Mouse (Mus musculus) hindlimb bud, embryonic 11.5 days (tissue): ENCODE results near the gene Mypn.
A peak's percentile ranks its signal among the peaks of the same experiment; 100 is the strongest.

Experiments
- DNase-seq: peaks from one replicate; pipeline ENCODE4 v3.0.0-alpha.2; 2012; ENCODE audit warnings: low read depth, low spot score; ENCODE audit errors: extremely low spot score

The Mypn gene

GRCm38 (mm10) chr10:63203728-63204127 lies at the start of gene Mypn:
Gene Mypn (minus strand): TSS chr10:63203952.
- no peak for DNase-seq

DNA sequence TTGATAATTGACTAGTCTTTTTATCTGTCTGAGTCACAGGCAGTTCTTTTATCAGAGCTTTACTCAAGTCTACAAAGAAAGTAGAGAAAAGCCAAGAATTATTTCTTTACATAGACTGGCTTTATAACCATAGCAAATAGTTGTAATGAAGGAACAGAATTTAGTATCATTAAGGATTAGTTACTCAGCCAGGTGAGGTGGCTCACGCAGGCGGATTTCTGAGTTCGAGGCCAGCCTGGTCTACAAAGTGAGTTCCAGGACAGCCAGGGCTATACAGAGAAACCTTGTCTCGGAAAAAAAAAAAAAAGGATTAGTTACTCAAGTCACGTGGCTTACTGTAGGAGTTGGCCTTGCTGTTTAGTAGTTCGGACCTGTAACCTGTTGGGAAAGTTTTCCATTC lies 44.7 kb upstream of the Mypn start:
- DNase-seq, result no peak

- DNase-seq, result no peak
These were observed 43.7 kb upstream of the Mypn start for GRCm38 (mm10) chr10:63247457-63247856.

DNA sequence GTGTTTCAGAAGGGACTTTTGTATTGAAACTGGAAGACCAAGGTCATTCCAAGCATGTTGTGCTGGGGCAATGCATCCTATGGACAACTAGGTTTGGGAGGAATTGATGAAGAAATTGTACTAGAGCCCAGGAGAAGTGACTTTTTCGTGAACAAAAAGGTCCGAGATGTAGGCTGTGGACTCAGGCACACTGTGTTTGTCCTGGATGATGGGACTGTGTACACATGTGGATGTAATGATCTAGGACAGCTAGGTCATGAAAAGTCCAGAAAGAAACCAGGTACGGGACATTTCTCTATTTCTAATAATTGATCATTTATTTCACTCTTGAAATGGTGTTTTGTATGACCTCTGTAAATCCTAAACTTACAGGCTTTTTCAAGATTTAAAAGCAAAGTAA lies 42.1 kb upstream of the Mypn start:
- no peak for DNase-seq

DNA sequence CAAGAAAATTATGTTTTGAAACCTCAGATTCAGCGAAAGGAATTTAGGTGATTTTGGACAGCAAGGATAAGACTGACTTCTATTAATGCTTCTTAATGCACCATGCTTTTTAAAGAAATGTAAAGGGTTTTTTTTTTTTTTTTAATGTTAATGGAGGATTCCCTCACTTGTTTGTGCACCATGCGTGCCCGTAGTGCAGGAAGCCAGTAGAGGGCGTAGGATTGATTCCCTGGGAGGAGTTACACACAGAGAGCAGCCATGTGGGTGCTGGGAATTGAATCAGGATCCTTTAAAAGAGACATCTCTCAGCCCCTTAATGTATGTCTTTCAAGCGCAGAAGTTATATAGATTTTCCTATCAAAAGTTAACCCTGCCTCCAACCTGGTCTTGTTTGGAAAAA lies 41.0 kb upstream of the Mypn start:
- DNase-seq, result peak; percentile 5

- DNase-seq, result peak; percentile 3
These were observed 40.4 kb upstream of the Mypn start for GRCm38 (mm10) chr10:63244055-63244671.

DNA sequence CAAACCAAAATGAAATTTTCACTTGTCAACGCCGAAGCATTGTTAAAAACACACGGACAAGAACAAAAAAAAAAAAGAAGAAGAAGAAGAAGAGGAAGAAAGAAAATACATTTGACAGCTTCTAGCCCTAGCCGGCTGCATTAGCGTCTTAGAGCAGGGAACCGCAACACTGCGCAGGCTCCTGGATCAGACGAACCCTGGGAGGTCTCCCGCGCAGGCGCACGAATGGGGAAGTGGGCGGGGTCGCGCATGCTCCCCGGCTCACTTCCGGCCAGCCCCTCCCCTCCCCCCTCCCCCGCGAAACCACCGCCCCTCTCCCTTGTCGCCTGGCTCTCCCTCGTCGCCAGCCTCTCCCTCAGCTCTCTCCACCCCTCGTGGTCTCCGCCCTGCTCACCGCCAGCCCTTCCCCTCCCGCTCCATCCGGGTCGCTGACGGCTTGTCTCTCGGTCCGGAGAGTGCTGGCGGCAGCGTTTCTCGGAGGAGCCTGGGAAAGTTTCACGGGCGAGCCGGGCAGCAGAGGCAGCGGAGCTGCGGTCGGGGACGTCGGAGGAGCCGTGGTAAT lies 39.8 kb upstream of the Mypn start, which contains the start of gene Herc4:
Gene Herc4, plus strand, starts transcription at position 318 of the 562 bp plus-strand sequence.
- peak; percentile 77 for DNase-seq

DNA sequence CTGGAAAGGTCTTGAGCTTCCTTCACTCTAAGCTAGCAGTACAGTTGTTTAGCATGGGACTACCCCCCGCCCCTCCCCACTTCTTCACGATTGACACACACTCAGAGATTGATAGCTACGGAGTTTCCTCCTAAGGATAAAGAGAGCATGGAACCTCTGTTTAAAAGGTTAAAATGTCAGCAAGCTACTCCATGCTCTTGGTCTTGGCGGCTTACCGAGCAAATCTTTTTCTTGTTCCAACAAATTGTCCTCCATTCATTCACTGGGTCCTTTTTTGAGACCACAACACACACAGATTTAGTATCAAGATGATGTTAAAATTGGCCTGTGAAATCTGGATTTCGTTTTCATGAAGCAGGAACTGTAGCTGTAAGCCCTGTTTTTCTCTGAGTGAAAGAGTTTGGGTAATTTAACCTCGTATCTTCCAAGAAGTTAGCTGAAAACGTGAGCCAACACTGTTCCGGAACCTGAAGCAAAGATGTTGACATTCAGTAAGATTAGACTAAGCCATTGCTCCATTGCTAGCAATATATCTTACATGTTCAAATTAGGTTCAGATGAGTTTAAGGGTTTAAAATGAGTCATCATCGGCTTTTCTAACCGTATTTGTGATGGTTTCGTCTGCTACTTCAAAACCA lies 39.2 kb upstream of the Mypn start:
- DNase-seq, result no peak

- no peak for DNase-seq
These were observed 37.1 kb upstream of the Mypn start for GRCm38 (mm10) chr10:63240868-63241271.

DNA sequence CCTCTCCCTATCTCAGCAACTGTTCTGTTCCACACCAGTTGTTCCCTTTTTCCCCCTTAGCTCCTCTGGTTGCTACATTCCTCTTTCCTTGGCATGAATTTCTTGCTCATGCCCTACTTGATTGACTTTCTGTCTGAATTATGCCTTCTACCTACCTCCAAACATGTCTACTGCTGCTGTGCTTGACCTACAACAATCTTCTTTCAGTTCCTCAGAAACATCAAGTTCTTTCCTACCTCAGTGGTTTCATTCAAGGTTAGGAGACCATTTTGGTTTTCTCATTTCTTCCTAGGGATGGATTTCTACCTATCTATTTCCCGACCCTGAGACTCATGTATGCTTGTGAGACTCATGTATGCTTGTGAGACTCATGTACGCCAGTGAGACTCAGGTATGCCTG lies 36.1 kb upstream of the Mypn start:
- no peak for DNase-seq

- DNase-seq, result no peak
These were observed 34.3 kb upstream of the Mypn start for GRCm38 (mm10) chr10:63238090-63238489.

- no peak for DNase-seq
These were observed 33.5 kb upstream of the Mypn start for GRCm38 (mm10) chr10:63237206-63237605.

DNA sequence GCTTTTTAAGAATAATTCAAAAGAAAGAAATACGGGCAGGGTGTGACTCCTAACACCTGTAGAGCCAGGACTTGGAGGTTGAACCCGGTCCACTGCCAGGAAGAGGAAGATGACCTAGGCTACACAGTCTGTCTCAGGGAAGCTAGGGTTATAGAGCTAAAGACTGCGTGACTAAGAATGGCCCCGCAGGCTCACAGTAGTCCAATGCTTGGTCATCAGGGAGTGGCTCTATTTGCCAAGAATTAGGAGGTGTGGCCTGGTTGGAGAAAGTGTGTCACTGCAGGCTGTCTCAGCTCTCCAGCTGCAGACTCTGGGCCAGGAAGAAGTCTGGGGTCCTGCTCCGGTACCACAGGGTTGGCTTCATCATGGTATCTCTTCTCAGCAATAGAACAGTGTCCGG lies 32.9 kb upstream of the Mypn start:
- DNase-seq, result no peak

GRCm38 (mm10) chr10:63235889-63236288 lies 32.1 kb upstream of the Mypn start:
- DNase-seq, result no peak

- DNase-seq, result no peak
These were observed 30.4 kb upstream of the Mypn start for GRCm38 (mm10) chr10:63234133-63234532.

DNA sequence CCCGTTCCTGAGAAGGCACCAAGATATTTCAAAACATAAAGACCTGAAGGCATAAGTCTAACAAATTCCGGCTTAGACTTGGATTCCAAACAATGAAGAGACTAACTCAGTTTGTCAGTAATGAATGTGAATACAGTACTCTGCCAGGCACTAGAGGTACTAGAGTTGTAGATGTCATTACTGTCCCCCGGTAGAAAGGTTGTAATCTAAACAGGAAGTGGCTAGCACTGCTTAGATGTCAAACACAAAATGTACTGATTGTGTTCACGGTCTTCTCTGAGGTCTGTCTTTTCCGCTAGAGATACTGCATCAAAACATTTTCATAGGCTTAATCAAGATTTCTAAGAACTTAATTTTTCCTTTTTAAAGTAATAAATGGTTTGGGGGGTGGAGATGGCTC lies 27.9 kb upstream of the Mypn start:
- DNase-seq, result no peak

- no peak for DNase-seq
These were observed 27.1 kb upstream of the Mypn start for GRCm38 (mm10) chr10:63230854-63231253.

GRCm38 (mm10) chr10:63230266-63230665 lies 26.5 kb upstream of the Mypn start:
- DNase-seq, result no peak

DNA sequence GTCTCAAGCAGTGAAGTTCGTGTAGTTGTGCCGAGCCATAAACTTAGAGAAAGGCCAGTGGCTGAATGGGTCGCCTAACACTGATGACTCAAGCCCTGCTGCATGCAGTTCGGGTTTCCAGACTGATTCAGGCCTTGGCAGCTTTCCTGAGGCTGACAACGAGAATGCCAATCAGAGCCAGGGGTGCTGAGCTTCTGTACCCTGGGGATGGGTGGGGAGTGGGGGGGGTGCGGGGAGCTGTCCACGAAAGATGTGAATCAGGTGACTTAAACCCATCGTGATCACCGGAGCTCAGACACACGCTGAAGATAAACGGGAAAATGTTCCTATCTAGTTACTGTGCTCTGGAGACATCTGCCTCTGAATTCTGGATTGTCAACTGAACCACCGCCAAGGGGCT lies 20.6 kb upstream of the Mypn start:
- no peak for DNase-seq

DNA sequence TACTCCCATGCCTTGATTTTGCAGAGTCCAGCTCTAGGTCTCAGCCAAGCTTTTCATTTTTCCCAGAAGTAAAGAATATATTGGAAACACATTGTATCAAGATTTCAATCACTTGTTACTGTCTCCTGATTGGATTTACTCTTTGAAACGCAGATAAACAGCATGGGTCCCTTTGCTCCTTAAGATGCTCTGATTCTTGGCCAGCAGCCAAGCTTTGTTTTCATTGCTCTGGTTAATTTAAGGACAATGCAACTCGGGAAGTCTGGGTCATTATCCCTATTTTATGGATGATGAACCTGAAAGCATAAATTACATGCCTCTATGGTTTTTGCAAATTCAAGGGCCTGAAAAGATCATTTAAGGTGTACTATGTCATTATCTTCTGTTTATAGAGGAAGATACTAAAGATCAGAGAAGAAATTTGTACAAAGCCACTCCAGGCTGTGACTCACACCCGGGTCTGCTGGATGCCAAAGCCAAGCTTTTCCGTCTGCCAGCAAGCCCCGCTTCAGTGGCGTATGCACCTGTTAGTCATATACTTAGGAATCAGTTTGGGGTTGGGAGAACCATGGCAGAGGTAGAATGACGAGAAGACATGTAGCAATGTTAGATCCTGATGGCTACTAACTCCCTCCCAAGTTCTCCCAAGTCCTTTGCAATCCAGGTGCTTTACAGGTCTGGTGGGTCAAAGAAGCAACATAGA lies 17.5 kb upstream of the Mypn start:
- DNase-seq, result no peak

GRCm38 (mm10) chr10:63208871-63209270 lies 5.1 kb upstream of the Mypn start:
- no peak for DNase-seq

DNA sequence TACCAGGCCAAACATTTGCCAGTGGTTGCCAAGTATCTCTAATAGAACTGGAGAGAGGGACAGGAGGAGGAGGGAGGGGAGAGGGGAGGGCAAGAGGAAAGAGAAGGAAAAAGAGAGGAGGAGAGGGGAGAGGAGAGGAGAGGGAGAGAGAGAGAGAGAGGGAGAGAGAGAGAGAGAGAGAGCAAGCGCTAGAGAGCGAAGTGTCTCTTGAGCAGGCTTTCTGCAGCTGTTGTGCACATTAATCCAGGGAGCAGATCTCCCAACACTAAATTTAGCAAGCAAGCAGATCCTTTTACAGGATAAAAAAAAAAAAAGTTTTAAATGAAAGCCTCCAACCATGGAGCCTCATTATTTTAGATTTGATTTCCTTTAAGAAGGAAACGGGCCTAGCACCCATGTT lies 750 bp downstream of the Mypn start:
- DNase-seq, result no peak
